Mouse (Mus musculus) small intestine, adult 2 months (tissue): ENCODE data around the gene Ptpre.

ENCODE experiments used
- CTCF ChIP-seq: fragments of 200-500 bp; IDR thresholded peaks from 2 replicates; pipeline ENCODE4 v1.5.1; 2012; ENCODE audit warnings: low read depth, mild to moderate bottlenecking, control low read depth, inconsistent platforms, low read length, moderate library complexity, mixed read lengths; ENCODE audit not compliant: insufficient replicate concordance, insufficient read length; ENCODE audit errors: extremely low read depth
- POLR2A ChIP-seq: fragments of 200-500 bp; IDR thresholded peaks from 2 replicates; pipeline ENCODE4 v1.6.1; 2012; ENCODE audit warnings: low read depth, mild to moderate bottlenecking, control low read depth, inconsistent platforms, low read length, moderate library complexity

GRCm38 (mm10) chr7:135716445-135716877 lies 179.2 kb downstream of the Ptpre start:
- TF ChIP-seq CTCF (no peak), POLR2A (peak; percentile 52; the same call in 1 of the 2 replicates)
